13 mouse cellular contexts compared by ENCODE assay signal in genomic region chr1:57875512-57875911, GRCm38 (mm10).
A peak's percentile ranks its signal among the peaks of the same experiment; 100 is the strongest.
DNase-seq lines count a peak whose midpoint lies in the region; ATAC-seq and TF ChIP-seq lines count a peak whose summit lies in the region.
"Had no signal": no experiment of that assay in that cellular context is flagged by ENCODE, and none has a peak within 500 bp of the region (broad histone marks: within the 10 kb centered on the region; RNA-seq: fewer than 3 reads in every experiment).

No protein-coding gene starts in this region.

- no peak overlapping the region for H3K4me3 ChIP-seq in cortical plate, adult 2 months (ENCODE audit: insufficient read depth, low read length)
- H3K4me3 ChIP-seq in hindbrain, embryonic 12.5 days, result no peak overlapping the region
- no peak overlapping the region for H3K4me3 ChIP-seq in neural tube, embryonic 13.5 days
- H3K4me3 ChIP-seq: layer of hippocampus, adult 2 months had no signal

- H3K27ac ChIP-seq in cortical plate, adult 2 months (ENCODE audit: insufficient read depth, low read length), result 0 out of 2 replicates have a peak overlapping the region, but pooled peaks have one; percentile 8
- H3K27ac ChIP-seq in hindbrain, embryonic 12.5 days, result peak overlapping the region; percentile 83
- peak overlapping the region; percentile 79 for H3K27ac ChIP-seq in neural tube, embryonic 13.5 days (replicated peaks)
- H3K27ac ChIP-seq: layer of hippocampus, adult 2 months had no signal

- ATAC-seq in hindbrain, embryonic 12.5 days (ENCODE audit: low FRiP score), result peak; percentile 87
- ATAC-seq in neural tube, embryonic 13.5 days (ENCODE audit: low read depth), result peak; percentile 84
- ATAC-seq: Patski had no signal

- H3K4me2 ChIP-seq in hindbrain, embryonic 12.5 days (replicated peaks), result peak overlapping the region; percentile 31
- peak overlapping the region; percentile 27 for H3K4me2 ChIP-seq in neural tube, embryonic 13.5 days

- no peaks in the 10 kb centered on the region for H3K9me3 ChIP-seq in hindbrain, embryonic 12.5 days (replicated peaks)
- no peaks in the 10 kb centered on the region for H3K9me3 ChIP-seq in neural tube, embryonic 13.5 days

- DNase-seq in kidney, postnatal 14 days, result peak; percentile 5
- DNase-seq in kidney, adult 11 months, result no peak
- DNase-seq in adrenal gland, adult 18-20 months (ENCODE audit: low spot score in 2 of 2), result no peak
- DNase-seq in layer of hippocampus, adult 11-12 months (ENCODE audit: low spot score), result no peak
- no peak for DNase-seq in left cerebral cortex, postnatal 10 days (ENCODE audit: extremely low spot score in 1 of 2, low spot score in 2 of 2)
- DNase-seq: adrenal gland, adult 8-10 months; kidney, adult 18-20 months; right cerebral cortex, postnatal 25 days had no signal

- no peak for TF ChIP-seq CTCF in cortical plate, adult 2 months (IDR thresholded peaks at IDR 0.05; ENCODE audit: extremely low read depth, insufficient read depth, low read length)

- WGBS in hindbrain, embryonic 12.5 days, result 31% methylated on average over 7 of the region's 7 CpGs
- WGBS in neural tube, embryonic 13.5 days, result 32% methylated on average over 7 of the region's 7 CpGs

- H3K36me3 ChIP-seq in hindbrain, embryonic 12.5 days, result no peaks in the 10 kb centered on the region
- no peaks in the 10 kb centered on the region for H3K36me3 ChIP-seq in neural tube, embryonic 13.5 days

- H3K9ac ChIP-seq in hindbrain, embryonic 12.5 days, result peak overlapping the region; percentile 35; the same call in 1 of the 2 replicates
- H3K9ac ChIP-seq in neural tube, embryonic 13.5 days, result 0 out of 2 replicates have a peak overlapping the region, but pooled peaks have one; percentile 27

- no peak for TF ChIP-seq POLR2A in cortical plate, adult 2 months (IDR thresholded peaks at IDR 0.05; ENCODE audit: extremely low read depth, insufficient read depth, low read length)

- peaks cover 3% of the 10 kb centered on the region; the same call in 1 of the 2 replicates for H3K4me1 ChIP-seq in cortical plate, adult 2 months (ENCODE audit: control insufficient read depth, insufficient read depth, low read length)
- peaks cover 26% of the 10 kb centered on the region for H3K4me1 ChIP-seq in hindbrain, embryonic 12.5 days
- H3K4me1 ChIP-seq in neural tube, embryonic 13.5 days (replicated peaks), result peaks cover 45% of the 10 kb centered on the region

- intact Hi-C loops in left cerebral cortex, postnatal 10 days (cut with DNase I), result no loop called here

- no peaks in the 10 kb centered on the region for H3K27me3 ChIP-seq in hindbrain, embryonic 12.5 days
- H3K27me3 ChIP-seq in neural tube, embryonic 13.5 days, result no peaks in the 10 kb centered on the region
- H3K27me3 ChIP-seq: Patski had no signal

Comparison
In these comparisons a context has a peak if more than half of its experiments do, and no peak if none do; other contexts are left out.
1. H3K27ac ChIP-seq: peak in every context shown above with its lines; median percentile 83 in hindbrain, embryonic 12.5 days; 79 in neural tube, embryonic 13.5 days; 8 in cortical plate, adult 2 months.